In the genomic region with DNA sequence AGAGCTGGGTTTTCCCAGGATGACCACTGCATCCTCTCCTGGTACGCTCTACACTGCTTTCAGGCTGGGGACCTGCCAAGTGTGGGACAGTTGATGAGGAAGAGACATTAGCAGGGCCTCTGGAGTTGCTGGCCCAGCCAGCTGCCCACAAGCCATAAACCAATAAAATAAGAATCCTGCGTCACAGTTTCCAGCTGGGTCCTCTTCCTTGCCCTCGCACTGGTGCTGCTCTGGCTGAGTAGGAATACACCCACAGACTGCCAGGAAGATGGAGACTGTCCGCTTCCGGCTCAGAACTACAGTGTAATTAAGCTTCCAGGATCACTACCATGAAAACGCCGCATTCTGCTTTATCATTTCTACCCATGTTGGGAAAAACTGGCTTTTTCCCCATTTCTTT, we compare ENCODE assay signal across 25 mouse cellular contexts. TPM values are rescaled to one million over a fixed set of nuclear protein-coding genes. Genes with fewer than 3 reads are reported as not detected.
A peak's percentile ranks its signal among the peaks of the same experiment; 100 is the strongest.
DNase-seq lines count a peak whose midpoint lies in the region; ATAC-seq and TF ChIP-seq lines count a peak whose summit lies in the region.
"Had no signal": no experiment of that assay in that cellular context is flagged by ENCODE, and none has a peak within 500 bp of the region (broad histone marks: within the 10 kb centered on the region; RNA-seq: fewer than 3 reads in every experiment).

No protein-coding gene starts in this region.

- TF ChIP-seq CTCF in kidney, adult 2 months (conservative IDR thresholded peaks at IDR 0.05; ENCODE audit: insufficient read depth, insufficient read length, low read depth, low read length), result no peak
- TF ChIP-seq CTCF in intestine, postnatal 0 days (IDR thresholded peaks at IDR 0.05; ENCODE audit: low read depth), result no peak

- ATAC-seq in neural tube, embryonic 13.5 days (ENCODE audit: low read depth), result 0 out of 2 replicates have a peak, but pooled peaks have one; percentile 36
- peak; percentile 53 for ATAC-seq in intestine, postnatal 0 days
- ATAC-seq in activated CD4-positive, CD25-positive, alpha-beta regulatory T cell, adult 4 months, result no peak
- ATAC-seq: forebrain, embryonic 15.5 days; hindbrain, postnatal 0 days; liver, embryonic 12.5 days had no signal

- peak; percentile 10 for DNase-seq in kidney, adult 2 months
- DNase-seq in kidney, postnatal 36 days, result no peak
- DNase-seq in neural tube, embryonic 10.5 days (ENCODE audit: extremely low spot score, low spot score), result no peak
- no peak for DNase-seq in adipocyte (ENCODE audit: low spot score)
- DNase-seq: adrenal gland, postnatal 25 days; cerebellum, adult 11 months; cerebellum, adult 9-11 months; kidney, adult 18-20 months; kidney, postnatal 4 days; lung, adult 2 months; lung, postnatal 14 days; retina, postnatal 1 day; right cerebral cortex, postnatal 4 days; thymus, postnatal 25 days had no signal

- H3K9me3 ChIP-seq in neural tube, embryonic 13.5 days, result no peaks in the 10 kb centered on the region
- no peaks in the 10 kb centered on the region for H3K9me3 ChIP-seq in intestine, postnatal 0 days (ENCODE audit: control insufficient read depth)
- H3K9me3 ChIP-seq: embryonic facial prominence, embryonic 10.5 days; forebrain, embryonic 15.5 days; heart, embryonic 10.5 days; limb, embryonic 13.5 days; liver, embryonic 12.5 days; midbrain, embryonic 12.5 days; stomach, embryonic 15.5 days had no signal

- H3K27ac ChIP-seq in kidney, adult 2 months (ENCODE audit: insufficient read depth, low read depth, low read length), result no peak overlapping the region
- H3K27ac ChIP-seq in neural tube, embryonic 13.5 days (replicated peaks), result 0 out of 2 replicates have a peak overlapping the region, but pooled peaks have one; percentile 14
- H3K27ac ChIP-seq in intestine, postnatal 0 days (ENCODE audit: low read depth, low read length), result 0 out of 2 replicates have a peak overlapping the region, but pooled peaks have one; percentile 29
- H3K27ac ChIP-seq: embryonic facial prominence, embryonic 10.5 days; forebrain, embryonic 15.5 days; heart, embryonic 10.5 days; hindbrain, postnatal 0 days; limb, embryonic 13.5 days; liver, embryonic 12.5 days; midbrain, embryonic 12.5 days; stomach, embryonic 15.5 days had no signal

- H3K4me2 ChIP-seq in neural tube, embryonic 13.5 days, result no peak overlapping the region
- no peak overlapping the region for H3K4me2 ChIP-seq in intestine, postnatal 0 days (replicated peaks; ENCODE audit: low read depth)
- H3K4me2 ChIP-seq: forebrain, embryonic 15.5 days; limb, embryonic 13.5 days; liver, embryonic 12.5 days; midbrain, embryonic 12.5 days; stomach, embryonic 15.5 days had no signal

- H3K27me3 ChIP-seq in kidney, adult 2 months (replicated peaks; ENCODE audit: control insufficient read depth, insufficient read depth, low read length), result no peaks in the 10 kb centered on the region
- H3K27me3 ChIP-seq in neural tube, embryonic 13.5 days, result no peaks in the 10 kb centered on the region
- no peaks in the 10 kb centered on the region for H3K27me3 ChIP-seq in intestine, postnatal 0 days (replicated peaks; ENCODE audit: control insufficient read depth, insufficient read depth, low read length)
- H3K27me3 ChIP-seq: forebrain, embryonic 15.5 days; limb, embryonic 13.5 days; liver, embryonic 12.5 days; midbrain, embryonic 12.5 days; stomach, embryonic 15.5 days had no signal

- peaks cover 3% of the 10 kb centered on the region for H3K36me3 ChIP-seq in kidney, adult 2 months (ENCODE audit: control insufficient read depth, insufficient read depth, low read length)
- H3K36me3 ChIP-seq in neural tube, embryonic 13.5 days, result peaks cover 98% of the 10 kb centered on the region
- peaks cover 68% of the 10 kb centered on the region for H3K36me3 ChIP-seq in intestine, postnatal 0 days (ENCODE audit: control insufficient read depth, insufficient read depth)

- TF ChIP-seq POLR2A in kidney, adult 2 months (IDR thresholded peaks at IDR 0.05; ENCODE audit: low read depth, low read length), result no peak

- H3K4me1 ChIP-seq in kidney, adult 2 months (ENCODE audit: control insufficient read depth, insufficient read depth, low read length), result no peaks in the 10 kb centered on the region
- H3K4me1 ChIP-seq in neural tube, embryonic 13.5 days (replicated peaks), result no peaks in the 10 kb centered on the region; the same call in 1 of the 2 replicates
- 0 out of 2 replicates have a peak, but pooled peaks cover 3% of the 10 kb centered on the region for H3K4me1 ChIP-seq in intestine, postnatal 0 days (replicated peaks; ENCODE audit: control insufficient read depth, insufficient read depth, low read length)
- H3K4me1 ChIP-seq: embryonic facial prominence, embryonic 10.5 days; forebrain, embryonic 15.5 days; heart, embryonic 10.5 days; limb, embryonic 13.5 days; liver, embryonic 12.5 days; midbrain, embryonic 12.5 days; stomach, embryonic 15.5 days had no signal

- H3K9ac ChIP-seq in neural tube, embryonic 13.5 days, result no peak overlapping the region
- no peak overlapping the region for H3K9ac ChIP-seq in intestine, postnatal 0 days (ENCODE audit: low read depth, low read length)
- H3K9ac ChIP-seq: forebrain, embryonic 15.5 days; limb, embryonic 13.5 days; liver, embryonic 12.5 days; midbrain, embryonic 12.5 days; stomach, embryonic 15.5 days had no signal

- H3K4me3 ChIP-seq in kidney, adult 2 months (ENCODE audit: insufficient read depth, low read depth, low read length), result no peak overlapping the region
- H3K4me3 ChIP-seq in neural tube, embryonic 13.5 days, result no peak overlapping the region
- H3K4me3 ChIP-seq in intestine, postnatal 0 days (ENCODE audit: low read depth, low read length), result no peak overlapping the region
- H3K4me3 ChIP-seq: embryonic facial prominence, embryonic 10.5 days; forebrain, embryonic 15.5 days; heart, embryonic 10.5 days; limb, embryonic 13.5 days; liver, embryonic 12.5 days; midbrain, embryonic 12.5 days; stomach, embryonic 15.5 days had no signal

- 86% methylated on average over 7 of the region's 7 CpGs for WGBS in kidney, adult 2 months
- WGBS in neural tube, embryonic 13.5 days, result 47% methylated on average over 7 of the region's 7 CpGs
- WGBS in intestine, postnatal 0 days, result 64% methylated on average over 7 of the region's 7 CpGs

RNA-seq across cellular contexts. Expression of a gene that starts 23.4 kb away (rescaled TPM):
- polyA plus RNA-seq in kidney, adult 2 months (2012; rRNA removed), result 26.8 and 31.7 TPM in 2 replicates
- 44.9 and 49.2 TPM in 2 replicates for polyA plus RNA-seq in neural tube, embryonic 13.5 days (2015; fragmentation: Nextera tagmentation; extraction: Ambion mirVana)
- polyA plus RNA-seq in intestine, postnatal 0 days (2015; fragmentation: Nextera tagmentation; extraction: Ambion mirVana), result 10.1 and 10.7 TPM in 2 replicates
- 10 to 100 TPM in 1 of 2 experiments, 1 to 10 TPM in 1; 8.0 to 10.0 TPM for polyA plus RNA-seq in activated CD4-positive, CD25-positive, alpha-beta regulatory T cell, adult 4 months (2017; shearing (Covaris generic))

RNA-seq across cellular contexts. Expression of a gene that starts 33.3 kb away (rescaled TPM):
- polyA plus RNA-seq in kidney, adult 2 months (2012; rRNA removed), result 14.6 and 17.8 TPM in 2 replicates
- polyA plus RNA-seq in neural tube, embryonic 13.5 days (2015; fragmentation: Nextera tagmentation; extraction: Ambion mirVana), result 13.8 and 15.2 TPM in 2 replicates
- 12.4 and 15.5 TPM in 2 replicates for polyA plus RNA-seq in intestine, postnatal 0 days (2015; fragmentation: Nextera tagmentation; extraction: Ambion mirVana)
- 1 to 10 TPM; 7.9 to 8.6 TPM for polyA plus RNA-seq in activated CD4-positive, CD25-positive, alpha-beta regulatory T cell, adult 4 months (2017; shearing (Covaris generic))

RNA-seq across cellular contexts. Expression of a gene that starts 44.5 kb away (rescaled TPM):
- 32.0 and 53.8 TPM in 2 replicates for polyA plus RNA-seq in kidney, adult 2 months (2012; rRNA removed)
- polyA plus RNA-seq in neural tube, embryonic 13.5 days (2015; fragmentation: Nextera tagmentation; extraction: Ambion mirVana), result 23.8 and 25.2 TPM in 2 replicates
- polyA plus RNA-seq in intestine, postnatal 0 days (2015; fragmentation: Nextera tagmentation; extraction: Ambion mirVana), result 16.9 and 17.3 TPM in 2 replicates
- polyA plus RNA-seq in activated CD4-positive, CD25-positive, alpha-beta regulatory T cell, adult 4 months (2017; shearing (Covaris generic)), result 10 to 100 TPM; 13.9 to 18.5 TPM

RNA-seq across cellular contexts. Expression of a gene that starts 44.9 kb away (rescaled TPM):
- polyA plus RNA-seq in kidney, adult 2 months (2012; rRNA removed), result 17.0 and 20.7 TPM in 2 replicates
- polyA plus RNA-seq in neural tube, embryonic 13.5 days (2015; fragmentation: Nextera tagmentation; extraction: Ambion mirVana), result 82.3 and 96.2 TPM in 2 replicates
- polyA plus RNA-seq in intestine, postnatal 0 days (2015; fragmentation: Nextera tagmentation; extraction: Ambion mirVana), result 21.5 and 27.6 TPM in 2 replicates
- polyA plus RNA-seq in activated CD4-positive, CD25-positive, alpha-beta regulatory T cell, adult 4 months (2017; shearing (Covaris generic)), result 10 to 100 TPM; 26.5 to 29.6 TPM
